Mouse (Mus musculus) E14TG2a.4 (cell line): ENCODE measurements around the gene Lamb3.

Experiments used
- CTCF ChIP-seq: conservative IDR thresholded peaks from 2 replicates; pipeline ENCODE4 v1.5.1; 2014; ENCODE audit warnings: low read length
- NANOG ChIP-seq: IDR thresholded peaks from 2 replicates; pipeline ENCODE4 v1.6.1; 2014; ENCODE audit warnings: borderline replicate concordance, low read length, mixed read lengths
- POU5F1 ChIP-seq: IDR thresholded peaks from 2 replicates; pipeline ENCODE4 v1.6.1; 2014; ENCODE audit warnings: low read length, borderline replicate concordance

- TF ChIP-seq CTCF (no peak), POU5F1 (no peak), NANOG (no peak)
These were observed 19.4 kb downstream of the Lamb3 start for GRCm38 (mm10) chr1:193226724-193227522.
